Mouse (Mus musculus) layer of hippocampus, postnatal 14 days (tissue): Measurements from ENCODE around the gene Zbtb24. TPM values are rescaled to one million over a fixed set of nuclear protein-coding genes. Genes with fewer than 3 reads are reported as not detected.

Experiments
- DNase-seq, 2 experiments: peaks; one replicate each; pipeline ENCODE4 v3.0.0; 2021 to 2022; ENCODE audit warnings: low spot score in 2 of 2, mixed read lengths in 1 of 2
- total RNA-seq, 2 experiments: library from RNA; stranded (reverse); gene quantifications; 2 replicates each; pipeline ENCODE4 v1.2.3; 2021

Gene Zbtb24
- total RNA-seq, 2 experiments from 2014 or later: 16.0 to 16.1 TPM

GRCm38 (mm10) chr10:41464401-41464955 lies 14.3 kb downstream of the Zbtb24 start:
- no peak for DNase-seq

GRCm38 (mm10) chr10:41467325-41467724 lies 17.1 kb downstream of the Zbtb24 start:
- no peak for DNase-seq

- no peak for DNase-seq
These were observed 20.5 kb downstream of the Zbtb24 start for GRCm38 (mm10) chr10:41470693-41471092.

- no peak for DNase-seq
These were observed 22.4 kb downstream of the Zbtb24 start for GRCm38 (mm10) chr10:41472534-41472933.

- DNase-seq: no peak
These were observed 22.8 kb downstream of the Zbtb24 start for GRCm38 (mm10) chr10:41472962-41473481.

- DNase-seq: no peak
These were observed 23.7 kb downstream of the Zbtb24 start for GRCm38 (mm10) chr10:41473782-41474468.

GRCm38 (mm10) chr10:41474981-41475391 lies 24.8 kb downstream of the Zbtb24 start:
- no peak for DNase-seq

GRCm38 (mm10) chr10:41476171-41477017 lies 26.2 kb downstream of the Zbtb24 start, which contains the start of gene Mical1:
Gene Mical1, plus strand, starts transcription at chr10:41476314.
- peak in 1 of 2 experiments; percentile 51 for DNase-seq

- no peak for DNase-seq
These were observed 26.8 kb downstream of the Zbtb24 start for GRCm38 (mm10) chr10:41477018-41477277.

GRCm38 (mm10) chr10:41477278-41478181 lies 27.3 kb downstream of the Zbtb24 start:
- DNase-seq: peak; percentile 48 to 64

- DNase-seq: no peak
These were observed 29.8 kb downstream of the Zbtb24 start for GRCm38 (mm10) chr10:41479961-41480360.

GRCm38 (mm10) chr10:41480938-41481880 lies 31.0 kb downstream of the Zbtb24 start:
- DNase-seq: no peak

- no peak for DNase-seq
These were observed 32.3 kb downstream of the Zbtb24 start for GRCm38 (mm10) chr10:41482446-41482845.

- no peak for DNase-seq
These were observed 35.6 kb downstream of the Zbtb24 start for GRCm38 (mm10) chr10:41485778-41486177.

- DNase-seq: no peak
These were observed 36.5 kb downstream of the Zbtb24 start for GRCm38 (mm10) chr10:41486506-41487170.

- no peak for DNase-seq
These were observed 38.7 kb downstream of the Zbtb24 start for GRCm38 (mm10) chr10:41488877-41489276.

- no peak for DNase-seq
These were observed 39.1 kb downstream of the Zbtb24 start for GRCm38 (mm10) chr10:41489294-41489693.

- DNase-seq: peak; percentile 91 to 96
These were observed 39.7 kb downstream of the Zbtb24 start, which contains the start of the genes Smpd2 and Ppil6 for GRCm38 (mm10) chr10:41489708-41490517. Gene Smpd2, minus strand, starts transcription at chr10:41490369. Gene Ppil6, plus strand, starts transcription at chr10:41490439.
